Mouse (Mus musculus) liver, embryonic 14.5 days (tissue): ENCODE results near the gene Slc12a6. TPM values are rescaled to one million over a fixed set of nuclear protein-coding genes. Genes with fewer than 3 reads are reported as not detected.
"Not testable (repeated sequence)": the region's sequence is repeated elsewhere in the genome, so short reads cannot be mapped to it uniquely, and the experiment has no call there.

Experiments
- ATAC-seq: fragments of 200-750 bp; cut with Nextera tagmentation; 2 replicates; pipeline ENCODE4 v1.8.0; 2017; ENCODE audit warnings: moderate number of reproducible peaks, mild to moderate bottlenecking, moderate library complexity; ENCODE audit not compliant: insufficient read depth
- DNase-seq, 3 experiments: peaks; one replicate each; pipeline ENCODE4 v3.0.0-alpha.2; 2012 to 2013; ENCODE audit warnings: low read depth in 3 of 3, low spot score in 3 of 3
- H3K27ac ChIP-seq: fragments of 300-500 bp; sonication (generic); 2 replicates; pipeline ENCODE4 v1.5.1; 2014; ENCODE audit warnings: moderate library complexity, mild to moderate bottlenecking, control low read depth, inconsistent platforms
- H3K27me3 ChIP-seq: fragments of 300-500 bp; sonication (generic); 2 replicates; pipeline ENCODE4 v1.6.1; 2014; ENCODE audit warnings: mild to moderate bottlenecking, low read length, moderate library complexity; ENCODE audit not compliant: control insufficient read depth, insufficient read depth
- H3K36me3 ChIP-seq: fragments of 300-500 bp; sonication (generic); replicated peaks from 2 replicates; pipeline ENCODE4 v1.6.1; 2014; ENCODE audit warnings: low read depth; ENCODE audit not compliant: control insufficient read depth, insufficient read depth
- H3K4me1 ChIP-seq, 2 experiments: fragments of 200-500 bp in 1 of 2; fragments of 300-500 bp in 1 of 2; sonication (generic) in 1 of 2; replicated peaks; 2 replicates each; pipeline ENCODE4 v1.6.1; 2012 to 2014; ENCODE audit warnings: antibody characterized with exemption in 1 of 2, inconsistent platforms in 1 of 2, low read length in 1 of 2; ENCODE audit not compliant: control insufficient read depth in 2 of 2, insufficient read depth in 2 of 2
- H3K4me2 ChIP-seq: fragments of 300-500 bp; sonication (generic); 2 replicates; pipeline ENCODE4 v1.6.1; 2014; ENCODE audit warnings: low read depth, mild to moderate bottlenecking, control low read depth, moderate library complexity
- H3K4me3 ChIP-seq, 2 experiments: fragments of 200-500 bp in 1 of 2; fragments of 300-500 bp in 1 of 2; sonication (generic) in 1 of 2; 2 replicates each; pipeline ENCODE4 v1.5.1; 2012 to 2014; ENCODE audit warnings: low read depth in 2 of 2, low read length in 2 of 2, mild to moderate bottlenecking in 2 of 2, control low read depth in 1 of 2, inconsistent platforms in 1 of 2, moderate library complexity in 1 of 2; ENCODE audit not compliant: insufficient read depth in 1 of 2
- H3K9ac ChIP-seq: fragments of 300-500 bp; sonication (generic); replicated peaks from 2 replicates; pipeline ENCODE4 v1.6.1; 2014; ENCODE audit warnings: mild to moderate bottlenecking, control low read depth, moderate library complexity
- H3K9me3 ChIP-seq: fragments of 300-500 bp; sonication (generic); 2 replicates; pipeline ENCODE4 v1.6.1; 2016; ENCODE audit warnings: low read length, mixed read lengths; ENCODE audit not compliant: control insufficient read depth
- CTCF ChIP-seq: IDR thresholded peaks from 2 replicates; pipeline ENCODE4 v1.5.1; 2016; ENCODE audit warnings: antibody characterized with exemption, low read depth, control low read depth
- EP300 ChIP-seq: IDR thresholded peaks from 2 replicates; pipeline ENCODE4 v1.6.1; 2016; ENCODE audit warnings: antibody characterized with exemption, low read depth
- WGBS: fragments of 180-500 bp; shearing (Covaris S2); extraction: QIAGEN DNeasy Blood & Tissue Kit; methylation state at CpG from one replicate; pipeline ENCODE4 v1.1.7; 2014; ENCODE audit not compliant: insufficient replicate concordance; 5-methylcytosine and 5-hydroxymethylcytosine counted together
- polyA plus RNA-seq, 2 experiments: library from polyadenylated mRNA; depleted of rRNA in 1 of 2; stranded (reverse) in 1 of 2; unstranded in 1 of 2; fragments of >200 nt; fragmentation: Nextera tagmentation in 1 of 2; extraction: Ambion mirVana in 1 of 2; gene quantifications; 2 replicates each; pipeline versions ENCODE4 v1.2.1 to v1.2.3; 2012 to 2014

Slc12a6 gene
- polyA plus RNA-seq, 2 experiments: 3.4 to 8.7 TPM

DNA sequence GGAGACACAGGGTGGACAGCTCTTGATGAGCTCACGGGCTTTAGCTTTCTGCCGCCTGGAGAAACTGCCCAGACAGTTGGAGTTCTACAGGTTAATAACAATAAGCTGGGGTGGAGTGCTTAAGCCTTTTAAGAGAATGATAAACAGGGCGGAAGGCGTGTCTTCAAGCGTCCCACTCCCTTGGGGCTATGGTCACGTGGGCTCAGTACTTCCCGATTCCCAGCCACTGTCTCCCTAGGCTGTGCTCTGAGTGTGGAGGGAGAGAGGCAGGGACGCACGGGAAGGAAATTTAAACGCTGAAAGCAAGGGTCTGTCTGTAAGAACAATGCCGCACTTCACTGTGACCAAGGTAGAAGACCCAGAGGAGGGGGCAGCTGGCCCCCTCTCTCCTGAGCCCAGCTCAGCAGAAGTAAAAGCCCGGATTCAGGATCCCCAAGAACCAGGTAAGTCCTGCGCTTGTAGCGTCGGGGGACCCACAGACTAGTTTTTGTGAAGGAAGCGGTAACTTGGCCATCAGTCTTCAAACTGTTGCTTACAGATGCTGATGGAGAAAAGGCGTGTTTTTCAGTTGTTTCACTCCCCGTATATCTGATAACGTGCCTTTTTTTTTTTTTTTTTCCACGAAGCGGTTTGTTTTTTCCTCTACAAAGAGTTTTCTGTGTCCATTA lies 18.9 kb downstream of the Slc12a6 start:
- H3K4me3 ChIP-seq: peak overlapping the region; percentile 61 to 99
- peaks cover 8 to 15% of the 10 kb centered on the region in 2 experiments for H3K4me1 ChIP-seq
- peak overlapping the region; percentile 74 for H3K9ac ChIP-seq
- H3K27ac ChIP-seq: peak overlapping the region; percentile 14
- no peaks in the 10 kb centered on the region for H3K27me3 ChIP-seq
- ATAC-seq (peak; percentile 90), DNase-seq (peak in 2 of 3 experiments; percentile 49 to 62)
- 3% methylated on average over 21 of the region's 21 CpGs for WGBS
- H3K9me3 ChIP-seq: no peaks in the 10 kb centered on the region
- no peaks in the 10 kb centered on the region for H3K36me3 ChIP-seq
- peak overlapping the region; percentile 76 for H3K4me2 ChIP-seq
- TF ChIP-seq EP300 (no peak), CTCF (no peak)

DNA sequence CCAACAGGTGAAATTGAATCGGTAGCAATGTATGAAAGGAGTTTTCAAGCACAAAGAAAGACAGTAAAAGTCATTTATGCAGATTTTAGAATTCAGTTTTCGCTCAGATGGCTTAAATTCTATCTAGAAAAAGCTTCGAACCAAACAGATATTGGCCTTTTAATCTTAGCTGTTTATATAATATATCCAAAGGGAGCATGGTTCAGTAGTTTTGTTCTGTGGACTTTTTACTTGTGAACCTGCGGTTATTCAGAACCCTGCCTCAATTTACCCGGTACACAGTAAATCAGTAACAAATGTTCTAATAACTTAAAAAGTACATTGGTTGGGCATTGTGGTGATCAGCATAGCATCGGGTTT lies 19.4 kb downstream of the Slc12a6 start:
- H3K9me3 ChIP-seq: no peaks in the 10 kb centered on the region
- DNase-seq: no peak
- H3K4me3 ChIP-seq: peak overlapping the region; percentile 61 to 99
- WGBS: 49% methylated on average over 6 of the region's 6 CpGs
- H3K4me2 ChIP-seq: peak overlapping the region; percentile 76
- H3K27me3 ChIP-seq: no peaks in the 10 kb centered on the region
- no peaks in the 10 kb centered on the region for H3K36me3 ChIP-seq
- no peak for ATAC-seq
- peaks cover 8 to 15% of the 10 kb centered on the region in 2 experiments for H3K4me1 ChIP-seq
- peak overlapping the region; percentile 74 for H3K9ac ChIP-seq
- no peak overlapping the region for H3K27ac ChIP-seq
- TF ChIP-seq CTCF (no peak), EP300 (no peak)

- not testable (repeated sequence) for H3K4me2 ChIP-seq, ATAC-seq, H3K27ac ChIP-seq, H3K9ac ChIP-seq, DNase-seq, H3K27me3 ChIP-seq, H3K36me3 ChIP-seq, H3K4me3 ChIP-seq, H3K9me3 ChIP-seq
- peaks cover 8 to 15% of the 10 kb centered on the region in 2 experiments for H3K4me1 ChIP-seq
- WGBS: 72% methylated on average over 1 of the region's 1 CpGs
Measured at GRCm38 (mm10) chr2:112286062-112286461, 20.4 kb downstream of the Slc12a6 start.

GRCm38 (mm10) chr2:112287059-112287458 lies 21.4 kb downstream of the Slc12a6 start:
- whole genome bisulfite sequencing: 66% methylated on average over 4 of the region's 4 CpGs
- no peak for TF ChIP-seq CTCF
- no peak for TF ChIP-seq EP300
- Histone ChIP-seq H3K27me3 (no peaks in the 10 kb centered on the region), H3K36me3 (no peaks in the 10 kb centered on the region), H3K4me1 (peaks cover 8 to 15% of the 10 kb centered on the region in 2 experiments), H3K27ac (no peak overlapping the region), H3K9me3 (no peaks in the 10 kb centered on the region), H3K4me2 (no peak overlapping the region), H3K4me3 (no peak overlapping the region), H3K9ac (no peak overlapping the region)
- ATAC-seq (no peak), DNase-seq (no peak)

- Histone ChIP-seq H3K4me3 (no peak overlapping the region), H3K27ac (no peak overlapping the region), H3K27me3 (no peaks in the 10 kb centered on the region), H3K36me3 (no peaks in the 10 kb centered on the region), H3K4me2 (no peak overlapping the region), H3K9me3 (no peaks in the 10 kb centered on the region), H3K4me1 (peaks cover 5 to 6% of the 10 kb centered on the region in 2 experiments; a peak in 3 of 4 replicates), H3K9ac (no peak overlapping the region)
- WGBS: 85% methylated on average over 3 of the region's 3 CpGs
- TF ChIP-seq CTCF: no peak
- no peak for ATAC-seq
- DNase-seq: no peak
Measured at GRCm38 (mm10) chr2:112289507-112289906, 23.9 kb downstream of the Slc12a6 start.
